ENCODE assay signal across 8 mouse cellular contexts in the genomic region with DNA sequence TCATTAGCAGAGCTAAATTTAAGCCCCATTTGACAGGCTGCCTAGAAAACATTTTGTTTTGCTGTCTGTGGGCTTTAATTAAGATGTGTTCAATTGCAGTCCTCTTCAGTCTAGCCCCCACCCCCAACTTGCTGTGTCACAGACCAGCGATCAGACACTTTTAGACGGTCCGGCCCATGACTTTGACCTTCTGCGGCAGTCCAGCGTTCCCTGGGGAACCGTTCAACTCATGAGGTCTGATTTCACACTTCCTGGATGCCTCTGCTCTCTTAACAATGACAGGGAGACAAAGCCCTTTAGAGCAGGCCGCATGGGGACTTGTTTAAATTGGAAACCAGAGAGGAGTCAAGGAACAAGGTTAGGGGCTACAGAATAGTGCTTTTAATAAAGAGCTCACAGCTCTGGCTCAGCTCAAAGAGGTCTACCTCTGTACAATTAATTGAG.
DNase-seq lines count a peak whose midpoint lies in the region; ATAC-seq and TF ChIP-seq lines count a peak whose summit lies in the region.

No protein-coding gene starts in this region.

- H3K27me3 ChIP-seq in forebrain, postnatal 0 days (ENCODE audit: insufficient read depth, low read length), result no peaks in the 10 kb centered on the region; the same call in 1 of the 2 replicates

- no peak for TF ChIP-seq CTCF in forebrain, postnatal 0 days (IDR thresholded peaks at IDR 0.05; ENCODE audit: low read depth)

- WGBS in forebrain, postnatal 0 days, result 5% methylated on average over 7 of the region's 7 CpGs

- no peak overlapping the region for H3K4me2 ChIP-seq in forebrain, postnatal 0 days (ENCODE audit: low read depth)

- H3K27ac ChIP-seq in forebrain, postnatal 0 days (ENCODE audit: low read depth, low read length), result peak overlapping the region; percentile 29; the same call in 1 of the 2 replicates

- no peak overlapping the region for H3K4me3 ChIP-seq in forebrain, postnatal 0 days (ENCODE audit: low read depth, low read length)

- peaks cover 4% of the 10 kb centered on the region for H3K4me1 ChIP-seq in forebrain, postnatal 0 days (ENCODE audit: insufficient read depth)

- H3K9me3 ChIP-seq in forebrain, postnatal 0 days (ENCODE audit: low read length), result no peaks in the 10 kb centered on the region

- H3K9ac ChIP-seq in forebrain, postnatal 0 days, result no peak overlapping the region

- no peaks in the 10 kb centered on the region for H3K36me3 ChIP-seq in forebrain, postnatal 0 days (ENCODE audit: insufficient read depth)

- intact Hi-C loops in gastrocnemius, postnatal 14 days (cut with DNase I; ENCODE audit: low total_unique reads), result no loop called here

- peak; percentile 62 for ATAC-seq in forebrain, postnatal 0 days

- DNase-seq in ovary, postnatal 14 days (ENCODE audit: low spot score), result peak; percentile 3
- DNase-seq in ovary, adult 18-20 months (ENCODE audit: low spot score), result no peak
- peak; percentile 42 for DNase-seq in forebrain, postnatal 0 days
- DNase-seq in kidney, postnatal 25 days, result peak; percentile 24 to 41
- peak; percentile 82 for DNase-seq in retina, postnatal 1 day
- DNase-seq in T-cell, adult 2 months (ENCODE audit: low spot score), result no peak
- DNase-seq in gastrocnemius, postnatal 14 days, result no peak
- DNase-seq in spleen, postnatal 36 days (ENCODE audit: low spot score in 2 of 2), result no peak

Comparison
In these comparisons a context has a peak if more than half of its experiments do, and no peak if none do; other contexts are left out.
1. DNase-seq: peak in ovary, postnatal 14 days (single experiment), forebrain, postnatal 0 days (single experiment), kidney, postnatal 25 days (2 of 2) and retina, postnatal 1 day (single experiment); none in ovary, adult 18-20 months (single experiment), T-cell, adult 2 months (single experiment), gastrocnemius, postnatal 14 days (single experiment) and spleen, postnatal 36 days (0 of 2).